Mouse (Mus musculus) liver, embryonic 13.5 days (tissue): ENCODE results near the gene Tmtc1. TPM values are rescaled to one million over a fixed set of nuclear protein-coding genes. Genes with fewer than 3 reads are reported as not detected.

Experiments used
- ATAC-seq: fragments of 200-750 bp; cut with Nextera tagmentation; 2 replicates; pipeline ENCODE4 v1.8.0; 2017; ENCODE audit warnings: low read depth, mild to moderate bottlenecking, moderate number of reproducible peaks, moderate library complexity
- DNase-seq: peaks from one replicate; pipeline ENCODE4 v3.0.0; 2022
- H3K27ac ChIP-seq: fragments of 300-500 bp; sonication (generic); 2 replicates; pipeline ENCODE4 v1.5.1; 2015; ENCODE audit warnings: moderate library complexity, mild to moderate bottlenecking, inconsistent platforms
- H3K27me3 ChIP-seq: fragments of 300-500 bp; sonication (generic); 2 replicates; pipeline ENCODE4 v1.6.1; 2015; ENCODE audit warnings: mild to moderate bottlenecking, inconsistent platforms
- H3K36me3 ChIP-seq: fragments of 300-500 bp; sonication (generic); 2 replicates; pipeline ENCODE4 v1.6.1; 2015; ENCODE audit warnings: mild to moderate bottlenecking, inconsistent platforms
- H3K4me1 ChIP-seq: fragments of 300-500 bp; sonication (generic); replicated peaks from 2 replicates; pipeline ENCODE4 v1.6.1; 2015; ENCODE audit warnings: inconsistent platforms
- H3K4me2 ChIP-seq: fragments of 300-500 bp; sonication (generic); 2 replicates; pipeline ENCODE4 v1.6.1; 2015; ENCODE audit warnings: inconsistent platforms, mild to moderate bottlenecking, moderate library complexity
- H3K4me3 ChIP-seq: fragments of 300-500 bp; sonication (generic); replicated peaks from 2 replicates; pipeline ENCODE4 v1.5.1; 2015; ENCODE audit warnings: mild to moderate bottlenecking, inconsistent platforms
- H3K9ac ChIP-seq: fragments of 300-500 bp; sonication (generic); 2 replicates; pipeline ENCODE4 v1.6.1; 2015; ENCODE audit warnings: mild to moderate bottlenecking, inconsistent platforms
- H3K9me3 ChIP-seq: fragments of 300-500 bp; sonication (generic); replicated peaks from 2 replicates; pipeline ENCODE4 v1.6.1; 2016; ENCODE audit warnings: inconsistent platforms
- WGBS: fragments of 180-500 bp; shearing (Covaris S2); methylation state at CpG from one replicate; pipeline ENCODE4 v1.1.7; 2015; ENCODE audit not compliant: insufficient replicate concordance; 5-methylcytosine and 5-hydroxymethylcytosine counted together
- polyA plus RNA-seq: library from polyadenylated mRNA; unstranded; fragments of >200 nt; fragmentation: Nextera tagmentation; extraction: Ambion mirVana; gene quantifications from 2 replicates; pipeline ENCODE4 v1.2.1, GENCODE M21; 2015

Gene Tmtc1
- polyA plus RNA-seq = 0.07 and 0.10 TPM in 2 replicates

GRCm38 (mm10) chr6:148443726-148444701 lies at the start of gene Tmtc1:
Tmtc1 (minus strand) TSS chr6:148444389.
- under 1% methylated on average over 77 of the region's 99 CpGs for WGBS

GRCm38 (mm10) chr6:148491849-148492248 lies 47.7 kb upstream of the Tmtc1 start:
- no peak for ATAC-seq
- Histone ChIP-seq H3K27ac (no peak overlapping the region), H3K4me1 (no peaks in the 10 kb centered on the region), H3K27me3 (0 out of 2 replicates have a peak, but pooled peaks cover 3% of the 10 kb centered on the region), H3K4me2 (no peak overlapping the region), H3K4me3 (no peak overlapping the region), H3K9ac (no peak overlapping the region), H3K36me3 (no peaks in the 10 kb centered on the region), H3K9me3 (no peaks in the 10 kb centered on the region)
- DNase-seq = no peak
- WGBS = 78% methylated on average over 5 of the region's 5 CpGs

More at GRCm38 (mm10) chr6:148443726-148444701, at the start of gene Tmtc1:
- Histone ChIP-seq H3K4me2 (peak within 1 kb of the TSS; percentile 77), H3K9ac (peak within 1 kb of the TSS; percentile 50), H3K27me3 (peaks cover 76% of the 10 kb centered on the region), H3K9me3 (no peaks in the 10 kb centered on the region; the same call in 1 of the 2 replicates), H3K4me3 (peak within 1 kb of the TSS; percentile 64), H3K36me3 (no peaks in the 10 kb centered on the region), H3K27ac (no peak within 1 kb of the TSS), H3K4me1 (peaks cover 25% of the 10 kb centered on the region)
- DNase-seq (peak; percentile 37), ATAC-seq (peak; percentile 75)

- no peaks in the 10 kb centered on the region for H3K4me1 ChIP-seq
- H3K4me2 ChIP-seq = no peak overlapping the region
- no peak for DNase-seq
- no peak overlapping the region for H3K9ac ChIP-seq
- no peaks in the 10 kb centered on the region for H3K36me3 ChIP-seq
- ATAC-seq = no peak
- WGBS = 66% methylated on average over 3 of the region's 3 CpGs
- no peak overlapping the region for H3K27ac ChIP-seq
- 0 out of 2 replicates have a peak, but pooled peaks cover 5% of the 10 kb centered on the region for H3K27me3 ChIP-seq
- no peak overlapping the region for H3K4me3 ChIP-seq
- H3K9me3 ChIP-seq = no peaks in the 10 kb centered on the region
Measured at GRCm38 (mm10) chr6:148486756-148487155, 42.6 kb upstream of the Tmtc1 start.

GRCm38 (mm10) chr6:148481894-148482293 lies 37.7 kb upstream of the Tmtc1 start:
- no peaks in the 10 kb centered on the region for H3K4me1 ChIP-seq
- H3K9me3 ChIP-seq = no peaks in the 10 kb centered on the region
- H3K27ac ChIP-seq = no peak overlapping the region
- no peak for ATAC-seq
- no peak overlapping the region for H3K4me2 ChIP-seq
- no peak overlapping the region for H3K9ac ChIP-seq
- no peak overlapping the region for H3K4me3 ChIP-seq
- no peaks in the 10 kb centered on the region for H3K36me3 ChIP-seq
- 0 out of 2 replicates have a peak, but pooled peaks cover 5% of the 10 kb centered on the region for H3K27me3 ChIP-seq
- DNase-seq = no peak

- H3K4me3 ChIP-seq = no peak overlapping the region
- H3K27ac ChIP-seq = no peak overlapping the region
- ATAC-seq (no peak), DNase-seq (no peak)
- H3K4me2 ChIP-seq = no peak overlapping the region
- H3K4me1 ChIP-seq = no peaks in the 10 kb centered on the region
- H3K36me3 ChIP-seq = no peaks in the 10 kb centered on the region
- H3K27me3 ChIP-seq = 0 out of 2 replicates have a peak, but pooled peaks cover 5% of the 10 kb centered on the region
- H3K9ac ChIP-seq = no peak overlapping the region
- H3K9me3 ChIP-seq = no peaks in the 10 kb centered on the region
- 70% methylated on average over 2 of the region's 2 CpGs for WGBS
Measured at GRCm38 (mm10) chr6:148479671-148480237, 35.6 kb upstream of the Tmtc1 start.

GRCm38 (mm10) chr6:148478350-148478749 lies 34.2 kb upstream of the Tmtc1 start:
- H3K27ac ChIP-seq = no peak overlapping the region
- 0 out of 2 replicates have a peak, but pooled peaks cover under 1% of the 10 kb centered on the region for H3K27me3 ChIP-seq
- ATAC-seq (no peak), DNase-seq (no peak)
- no peaks in the 10 kb centered on the region for H3K4me1 ChIP-seq
- H3K36me3 ChIP-seq = no peaks in the 10 kb centered on the region
- H3K4me3 ChIP-seq = no peak overlapping the region
- WGBS = 64% methylated on average over 6 of the region's 6 CpGs
- no peaks in the 10 kb centered on the region for H3K9me3 ChIP-seq
- no peak overlapping the region for H3K4me2 ChIP-seq
- no peak overlapping the region for H3K9ac ChIP-seq

GRCm38 (mm10) chr6:148472289-148472688 lies 28.1 kb upstream of the Tmtc1 start:
- DNase-seq (no peak), ATAC-seq (no peak)
- H3K4me2 ChIP-seq = no peak overlapping the region
- H3K9ac ChIP-seq = no peak overlapping the region
- H3K9me3 ChIP-seq = no peaks in the 10 kb centered on the region
- WGBS = 78% methylated on average over 3 of the region's 3 CpGs
- H3K4me3 ChIP-seq = no peak overlapping the region
- no peaks in the 10 kb centered on the region for H3K4me1 ChIP-seq
- H3K27me3 ChIP-seq = 0 out of 2 replicates have a peak, but pooled peaks cover 9% of the 10 kb centered on the region
- H3K27ac ChIP-seq = no peak overlapping the region
- no peaks in the 10 kb centered on the region for H3K36me3 ChIP-seq

GRCm38 (mm10) chr6:148467924-148468389 lies 23.8 kb upstream of the Tmtc1 start:
- H3K4me2 ChIP-seq = no peak overlapping the region
- WGBS = 65% methylated on average over 2 of the region's 2 CpGs
- H3K9ac ChIP-seq = no peak overlapping the region
- H3K4me3 ChIP-seq = no peak overlapping the region
- 0 out of 2 replicates have a peak, but pooled peaks cover 9% of the 10 kb centered on the region for H3K27me3 ChIP-seq
- H3K9me3 ChIP-seq = no peaks in the 10 kb centered on the region
- H3K36me3 ChIP-seq = no peaks in the 10 kb centered on the region
- no peak overlapping the region for H3K27ac ChIP-seq
- DNase-seq (no peak), ATAC-seq (no peak)
- no peaks in the 10 kb centered on the region for H3K4me1 ChIP-seq

GRCm38 (mm10) chr6:148467170-148467921 lies 23.2 kb upstream of the Tmtc1 start:
- no peak for ATAC-seq

GRCm38 (mm10) chr6:148459636-148460035 lies 15.4 kb upstream of the Tmtc1 start:
- H3K27me3 ChIP-seq = peaks cover 5% of the 10 kb centered on the region; the same call in 1 of the 2 replicates
- no peak overlapping the region for H3K4me2 ChIP-seq
- H3K4me1 ChIP-seq = no peaks in the 10 kb centered on the region
- no peaks in the 10 kb centered on the region for H3K36me3 ChIP-seq
- 52% methylated on average over 3 of the region's 3 CpGs for WGBS
- H3K27ac ChIP-seq = no peak overlapping the region
- H3K9me3 ChIP-seq = 0 out of 2 replicates have a peak, but pooled peaks cover 4% of the 10 kb centered on the region
- no peak overlapping the region for H3K4me3 ChIP-seq
- H3K9ac ChIP-seq = no peak overlapping the region
- DNase-seq = no peak
- no peak for ATAC-seq

More at GRCm38 (mm10) chr6:148467170-148467921, 23.2 kb upstream of the Tmtc1 start:
- 47% methylated on average over 3 of the region's 3 CpGs for WGBS
- no peak overlapping the region for H3K9ac ChIP-seq
- DNase-seq = no peak
- no peaks in the 10 kb centered on the region for H3K36me3 ChIP-seq
- 0 out of 2 replicates have a peak, but pooled peaks cover 9% of the 10 kb centered on the region for H3K27me3 ChIP-seq
- H3K4me1 ChIP-seq = no peaks in the 10 kb centered on the region
- H3K9me3 ChIP-seq = no peaks in the 10 kb centered on the region
- no peak overlapping the region for H3K4me2 ChIP-seq
- no peak overlapping the region for H3K27ac ChIP-seq
- no peak overlapping the region for H3K4me3 ChIP-seq
